Mouse (Mus musculus): ENCODE measurements around the gene Ech1. TPM values are rescaled to one million over a fixed set of nuclear protein-coding genes. Genes with fewer than 3 reads are reported as not detected.

Gene Ech1
- polyA plus RNA-seq, 1 experiment from 2014 or later: 201 TPM

- H3K9me3 ChIP-seq (replicated peaks; ENCODE audit: control insufficient read depth, low read length): no peaks in the 10 kb centered on the region
- H3K4me1 ChIP-seq (ENCODE audit: control insufficient read depth, low read depth, low read length): peaks cover 57% of the 10 kb centered on the region
- ATAC-seq (ENCODE audit: low read depth): no peak
- peaks cover 79% of the 10 kb centered on the region for H3K36me3 ChIP-seq (ENCODE audit: control insufficient read depth, insufficient read depth)
- no peak overlapping the region for H3K27ac ChIP-seq (ENCODE audit: low read length)
- 84% methylated on average over 9 of the region's 9 CpGs for WGBS (ENCODE audit: insufficient replicate concordance)
- no peaks in the 10 kb centered on the region for H3K27me3 ChIP-seq (ENCODE audit: control insufficient read depth, insufficient read depth, low read depth, low read length)
- H3K4me3 ChIP-seq (ENCODE audit: low read depth, low read length): no peak overlapping the region
- H3K4me2 ChIP-seq (ENCODE audit: low read depth, low read length): no peak overlapping the region
- no peak overlapping the region for H3K9ac ChIP-seq (ENCODE audit: low read depth, low read length)
Observed at GRCm38 (mm10) chr7:28816201-28816600, 8.8 kb upstream of the Ech1 start.

DNA sequence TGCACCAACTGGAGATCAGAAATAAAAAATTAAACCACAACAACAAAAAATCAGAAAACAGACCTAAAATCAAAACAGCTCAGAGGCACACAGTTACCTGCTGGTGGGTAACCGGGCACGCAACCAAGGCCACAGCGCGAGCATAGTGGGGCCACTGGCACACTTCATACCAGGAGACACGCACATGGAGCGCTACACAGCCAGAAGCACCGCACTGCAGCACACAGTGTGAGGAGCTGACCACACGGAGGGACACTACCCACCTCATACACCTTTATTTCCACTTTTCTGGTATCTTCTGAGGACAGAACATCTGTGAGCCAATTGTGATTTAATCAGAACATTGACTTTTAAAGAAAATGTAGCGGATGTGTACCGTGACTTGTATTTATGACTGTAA, 8.1 kb upstream of the Ech1 start:
- peaks cover 59% of the 10 kb centered on the region for H3K4me1 ChIP-seq (ENCODE audit: control insufficient read depth, low read depth, low read length)
- H3K27me3 ChIP-seq (ENCODE audit: control insufficient read depth, insufficient read depth, low read depth, low read length): no peaks in the 10 kb centered on the region
- no peak overlapping the region for H3K27ac ChIP-seq (ENCODE audit: low read length)
- no peaks in the 10 kb centered on the region for H3K9me3 ChIP-seq (replicated peaks; ENCODE audit: control insufficient read depth, low read length)
- no peak for ATAC-seq (ENCODE audit: low read depth)
- no peak overlapping the region for H3K4me3 ChIP-seq (ENCODE audit: low read depth, low read length)
- WGBS (ENCODE audit: insufficient replicate concordance): 90% methylated on average over 10 of the region's 10 CpGs
- peaks cover 85% of the 10 kb centered on the region for H3K36me3 ChIP-seq (ENCODE audit: control insufficient read depth, insufficient read depth)
- H3K9ac ChIP-seq (ENCODE audit: low read depth, low read length): no peak overlapping the region
- H3K4me2 ChIP-seq (ENCODE audit: low read depth, low read length): no peak overlapping the region

GRCm38 (mm10) chr7:28817524-28817923, 7.5 kb upstream of the Ech1 start:
- WGBS (ENCODE audit: insufficient replicate concordance): 62% methylated on average over 6 of the region's 6 CpGs

DNA sequence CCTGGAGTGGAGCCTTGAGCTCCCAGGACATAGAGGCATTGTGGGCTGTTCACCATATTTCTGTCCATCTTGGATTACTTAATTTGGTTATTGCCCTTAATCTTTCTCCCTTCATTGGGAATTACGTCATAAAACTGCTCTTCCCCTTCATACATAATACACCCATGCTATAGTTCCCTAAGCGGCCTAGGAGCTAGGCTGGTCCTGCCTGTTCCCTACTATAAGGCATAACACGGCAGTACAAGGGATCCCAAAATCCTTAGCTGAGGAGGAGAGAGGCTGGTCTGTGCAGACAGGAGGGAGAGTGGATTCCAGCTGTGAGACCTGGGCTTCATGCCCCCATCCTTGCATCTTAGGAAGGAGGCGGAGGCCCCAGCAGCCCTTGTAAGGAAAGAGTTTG, 7.1 kb upstream of the Ech1 start:
- Histone ChIP-seq H3K9ac (ENCODE audit: low read depth, low read length) (no peak overlapping the region), H3K4me1 (ENCODE audit: control insufficient read depth, low read depth, low read length) (peaks cover 48% of the 10 kb centered on the region), H3K27me3 (ENCODE audit: control insufficient read depth, insufficient read depth, low read depth, low read length) (no peaks in the 10 kb centered on the region), H3K36me3 (ENCODE audit: control insufficient read depth, insufficient read depth) (peaks cover 94% of the 10 kb centered on the region), H3K27ac (ENCODE audit: low read length) (no peak overlapping the region), H3K4me2 (ENCODE audit: low read depth, low read length) (no peak overlapping the region), H3K4me3 (ENCODE audit: low read depth, low read length) (no peak overlapping the region), H3K9me3 (replicated peaks; ENCODE audit: control insufficient read depth, low read length) (no peaks in the 10 kb centered on the region)
- ATAC-seq (ENCODE audit: low read depth): no peak
- WGBS (ENCODE audit: insufficient replicate concordance): 84% methylated on average over 4 of the region's 4 CpGs

More at GRCm38 (mm10) chr7:28817524-28817923, 7.5 kb upstream of the Ech1 start:
- Histone ChIP-seq H3K27me3 (ENCODE audit: control insufficient read depth, insufficient read depth, low read depth, low read length) (no peaks in the 10 kb centered on the region), H3K4me2 (ENCODE audit: low read depth, low read length) (no peak overlapping the region), H3K4me3 (ENCODE audit: low read depth, low read length) (no peak overlapping the region), H3K27ac (ENCODE audit: low read length) (no peak overlapping the region), H3K9me3 (replicated peaks; ENCODE audit: control insufficient read depth, low read length) (no peaks in the 10 kb centered on the region), H3K4me1 (ENCODE audit: control insufficient read depth, low read depth, low read length) (peaks cover 52% of the 10 kb centered on the region), H3K36me3 (ENCODE audit: control insufficient read depth, insufficient read depth) (peaks cover 91% of the 10 kb centered on the region), H3K9ac (ENCODE audit: low read depth, low read length) (no peak overlapping the region)
- ATAC-seq (ENCODE audit: low read depth): no peak

- Histone ChIP-seq H3K4me3 (ENCODE audit: low read depth, low read length) (no peak overlapping the region), H3K27ac (ENCODE audit: low read length) (no peak overlapping the region), H3K36me3 (ENCODE audit: control insufficient read depth, insufficient read depth) (peaks cover 91% of the 10 kb centered on the region), H3K9me3 (replicated peaks; ENCODE audit: control insufficient read depth, low read length) (no peaks in the 10 kb centered on the region), H3K27me3 (ENCODE audit: control insufficient read depth, insufficient read depth, low read depth, low read length) (no peaks in the 10 kb centered on the region), H3K9ac (ENCODE audit: low read depth, low read length) (no peak overlapping the region), H3K4me1 (ENCODE audit: control insufficient read depth, low read depth, low read length) (peaks cover 45% of the 10 kb centered on the region), H3K4me2 (ENCODE audit: low read depth, low read length) (no peak overlapping the region)
- WGBS (ENCODE audit: insufficient replicate concordance): 82% methylated on average over 18 of the region's 18 CpGs
- no peak for ATAC-seq (ENCODE audit: low read depth)
Observed at GRCm38 (mm10) chr7:28818436-28818835, 6.6 kb upstream of the Ech1 start.

- Histone ChIP-seq H3K27me3 (ENCODE audit: control insufficient read depth, insufficient read depth, low read depth, low read length) (no peaks in the 10 kb centered on the region), H3K4me3 (ENCODE audit: low read depth, low read length) (no peak overlapping the region), H3K9me3 (replicated peaks; ENCODE audit: control insufficient read depth, low read length) (no peaks in the 10 kb centered on the region), H3K4me2 (ENCODE audit: low read depth, low read length) (no peak overlapping the region), H3K27ac (ENCODE audit: low read length) (no peak overlapping the region), H3K4me1 (ENCODE audit: control insufficient read depth, low read depth, low read length) (peaks cover 44% of the 10 kb centered on the region), H3K36me3 (ENCODE audit: control insufficient read depth, insufficient read depth) (peaks cover 86% of the 10 kb centered on the region), H3K9ac (ENCODE audit: low read depth, low read length) (no peak overlapping the region)
- 43% methylated on average over 4 of the region's 4 CpGs for WGBS (ENCODE audit: insufficient replicate concordance)
- ATAC-seq (ENCODE audit: low read depth): no peak
Observed at GRCm38 (mm10) chr7:28818861-28819452, 6.1 kb upstream of the Ech1 start.

GRCm38 (mm10) chr7:28819571-28819970, 5.4 kb upstream of the Ech1 start:
- ATAC-seq (ENCODE audit: low read depth): no peak
- 87% methylated on average over 4 of the region's 4 CpGs for WGBS (ENCODE audit: insufficient replicate concordance)
- peaks cover 80% of the 10 kb centered on the region for H3K36me3 ChIP-seq (ENCODE audit: control insufficient read depth, insufficient read depth)
- H3K27ac ChIP-seq (ENCODE audit: low read length): no peak overlapping the region
- H3K4me1 ChIP-seq (ENCODE audit: control insufficient read depth, low read depth, low read length): peaks cover 42% of the 10 kb centered on the region
- H3K27me3 ChIP-seq (ENCODE audit: control insufficient read depth, insufficient read depth, low read depth, low read length): no peaks in the 10 kb centered on the region
- no peak overlapping the region for H3K4me3 ChIP-seq (ENCODE audit: low read depth, low read length)
- H3K9me3 ChIP-seq (replicated peaks; ENCODE audit: control insufficient read depth, low read length): no peaks in the 10 kb centered on the region
- no peak overlapping the region for H3K9ac ChIP-seq (ENCODE audit: low read depth, low read length)
- no peak overlapping the region for H3K4me2 ChIP-seq (ENCODE audit: low read depth, low read length)

DNA sequence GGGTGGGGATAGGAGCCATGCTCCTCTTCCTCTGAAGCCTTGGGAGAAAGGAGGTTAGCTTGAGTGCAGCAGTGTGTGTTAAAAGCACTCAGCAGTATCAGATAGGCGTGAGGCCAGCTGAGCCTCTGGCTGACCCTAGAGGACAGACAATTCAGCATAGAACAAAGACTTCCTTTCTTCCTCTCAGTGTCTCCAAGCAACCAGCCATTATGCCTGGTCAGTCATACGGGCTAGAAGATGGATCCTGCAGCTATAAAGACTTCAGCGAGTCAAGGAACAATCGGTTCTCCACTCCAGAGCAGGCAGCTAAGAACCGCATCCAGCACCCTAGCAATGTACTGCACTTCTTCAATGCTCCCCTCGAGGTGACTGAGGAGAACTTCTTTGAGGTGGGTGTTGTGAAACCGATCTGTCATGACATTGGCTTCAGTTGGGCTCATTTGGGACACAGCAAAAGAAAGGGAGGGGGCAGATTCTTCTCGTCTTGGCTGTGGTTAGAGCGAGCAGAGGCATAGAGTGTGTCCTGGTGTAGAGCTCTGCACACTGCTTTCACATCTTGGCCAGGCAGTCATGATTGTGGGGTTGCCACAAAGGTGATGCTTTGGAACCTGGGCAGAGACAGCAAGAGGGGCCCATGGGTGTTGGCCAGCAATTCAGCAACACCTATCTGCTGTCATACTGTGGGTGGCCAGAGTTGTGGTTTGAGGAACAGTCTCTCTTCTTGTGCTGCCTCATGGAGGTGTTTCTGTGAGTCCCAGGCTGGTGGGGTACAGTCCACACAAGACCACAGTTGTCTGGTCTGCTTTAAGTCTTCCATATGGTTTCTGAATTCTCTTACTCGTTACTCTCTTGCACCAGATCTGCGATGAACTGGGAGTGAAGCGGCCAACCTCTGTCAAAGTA, 4.4 kb upstream of the Ech1 start:
- no peak for ATAC-seq (ENCODE audit: low read depth)
- no peaks in the 10 kb centered on the region for H3K27me3 ChIP-seq (ENCODE audit: control insufficient read depth, insufficient read depth, low read depth, low read length)
- 76% methylated on average over 12 of the region's 12 CpGs for WGBS (ENCODE audit: insufficient replicate concordance)
- no peak overlapping the region; the same call in 1 of the 2 replicates for H3K27ac ChIP-seq (ENCODE audit: low read length)
- no peak overlapping the region for H3K4me2 ChIP-seq (ENCODE audit: low read depth, low read length)
- peaks cover 69% of the 10 kb centered on the region for H3K36me3 ChIP-seq (ENCODE audit: control insufficient read depth, insufficient read depth)
- peaks cover 40% of the 10 kb centered on the region for H3K4me1 ChIP-seq (ENCODE audit: control insufficient read depth, low read depth, low read length)
- no peak overlapping the region for H3K4me3 ChIP-seq (ENCODE audit: low read depth, low read length)
- no peaks in the 10 kb centered on the region for H3K9me3 ChIP-seq (replicated peaks; ENCODE audit: control insufficient read depth, low read length)
- no peak overlapping the region for H3K9ac ChIP-seq (ENCODE audit: low read depth, low read length)

DNA sequence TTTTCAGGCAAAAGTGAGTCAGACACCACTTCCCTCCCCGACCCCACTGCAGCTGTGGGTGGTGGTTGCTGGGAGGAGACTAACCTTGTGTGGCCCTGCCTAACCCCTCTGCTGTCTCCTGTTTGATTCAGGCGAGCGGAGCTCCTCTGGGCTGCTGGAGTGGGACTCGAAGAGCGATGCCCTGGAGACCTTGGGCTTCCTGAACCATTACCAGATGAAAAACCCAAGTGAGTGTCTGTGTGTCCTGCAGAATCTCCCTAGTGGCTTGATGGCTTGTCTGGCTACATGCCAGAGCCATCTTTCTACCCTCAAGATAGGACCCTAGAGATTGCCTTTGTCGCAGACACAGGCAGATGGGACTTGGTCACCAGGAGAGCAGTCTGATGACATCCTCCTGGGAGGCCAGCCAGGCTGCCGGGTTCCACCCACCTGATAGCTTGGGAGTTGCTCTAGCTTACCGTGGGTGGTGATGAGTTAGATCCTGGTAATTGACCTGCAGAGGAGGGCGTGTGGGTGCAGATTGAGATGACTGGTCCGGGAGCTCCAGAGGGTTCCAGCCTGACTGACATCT, 3.7 kb upstream of the Ech1 start:
- no peak overlapping the region; the same call in 1 of the 2 replicates for H3K27ac ChIP-seq (ENCODE audit: low read length)
- H3K4me3 ChIP-seq (ENCODE audit: low read depth, low read length): no peak overlapping the region
- no peak for ATAC-seq (ENCODE audit: low read depth)
- no peaks in the 10 kb centered on the region for H3K9me3 ChIP-seq (replicated peaks; ENCODE audit: control insufficient read depth, low read length)
- whole genome bisulfite sequencing (ENCODE audit: insufficient replicate concordance): 62% methylated on average over 10 of the region's 10 CpGs
- H3K4me2 ChIP-seq (ENCODE audit: low read depth, low read length): no peak overlapping the region
- H3K9ac ChIP-seq (ENCODE audit: low read depth, low read length): no peak overlapping the region
- H3K36me3 ChIP-seq (ENCODE audit: control insufficient read depth, insufficient read depth): peaks cover 62% of the 10 kb centered on the region
- peaks cover 40% of the 10 kb centered on the region for H3K4me1 ChIP-seq (ENCODE audit: control insufficient read depth, low read depth, low read length)
- H3K27me3 ChIP-seq (ENCODE audit: control insufficient read depth, insufficient read depth, low read depth, low read length): no peaks in the 10 kb centered on the region
